In genomic region chr19:12009501-12010280, GRCm38 (mm10) we compare ENCODE assay signal across 8 mouse cellular contexts. TPM values are rescaled to one million over a fixed set of nuclear protein-coding genes. Genes with fewer than 3 reads are reported as not detected.
DNase-seq lines count a peak whose midpoint lies in the region; ATAC-seq and TF ChIP-seq lines count a peak whose summit lies in the region.

No protein-coding gene starts in this region.

- no peaks in the 10 kb centered on the region for H3K36me3 ChIP-seq in hindbrain, embryonic 15.5 days

- peak overlapping the region; percentile 1 for H3K27ac ChIP-seq in cerebellum, adult 2 months (ENCODE audit: insufficient read depth, low read length)
- H3K27ac ChIP-seq in hindbrain, embryonic 15.5 days (replicated peaks): peak overlapping the region; percentile 85
- H3K27ac ChIP-seq in left cerebral cortex, adult 2 months: peak overlapping the region; percentile 89

- H3K9ac ChIP-seq in hindbrain, embryonic 15.5 days: peak overlapping the region; percentile 66

- in situ Hi-C loops in Patski (cut with MboI; ENCODE audit: low pct_unique_long_range_greater_than_20kb): loop anchor here (5.0 to 10.0 kb wide), 6 partner anchors 97 to 785 kb away; partner anchors contain the start of genes Lpxn, Mrpl16, Ms4a6d and Patl1

- intact Hi-C loops in left cerebral cortex, adult 2 months (cut with DNase I): loop anchor here (2.0 to 10.0 kb wide), 11 partner anchors 42 to 785 kb away; partner anchors contain the start of genes Dtx4, Olfr1427, Osbp and Patl1

- peak overlapping the region; percentile 61 for H3K4me2 ChIP-seq in hindbrain, embryonic 15.5 days

- peak; percentile 0 for ATAC-seq in Patski
- ATAC-seq in hindbrain, embryonic 15.5 days (ENCODE audit: low FRiP score, low read depth): peak; percentile 23
- no peak for ATAC-seq in granulocyte monocyte progenitor cell, adult 5-6 weeks (replicated peaks; ENCODE audit: poor library complexity, severe bottlenecking)

- H3K4me3 ChIP-seq in cerebellum, adult 2 months (replicated peaks; ENCODE audit: insufficient read depth, low read depth, low read length): peak overlapping the region; percentile 90
- peak overlapping the region; percentile 53 for H3K4me3 ChIP-seq in hindbrain, embryonic 15.5 days
- H3K4me3 ChIP-seq in left cerebral cortex, adult 2 months: peak overlapping the region; percentile 71

- TF ChIP-seq POLR2A in cerebellum, adult 2 months (IDR thresholded peaks at IDR 0.05; ENCODE audit: borderline replicate concordance, insufficient read depth, low read length): no peak

- 3% methylated on average over 24 of the region's 24 CpGs for WGBS in cerebellum, adult 2 months
- WGBS in hindbrain, embryonic 15.5 days: under 1% methylated on average over 24 of the region's 24 CpGs

- CTCF ChIA-PET in Patski (lab: Charles Lee): interaction anchor here (1.3 to 3.4 kb wide), 3 partner anchors 28 to 45 kb away, joined by 4 to 13 read pairs (median 5); no protein-coding TSS in a partner anchor

- no peaks in the 10 kb centered on the region for H3K9me3 ChIP-seq in hindbrain, embryonic 15.5 days

- no peaks in the 10 kb centered on the region for H3K4me1 ChIP-seq in cerebellum, adult 2 months (ENCODE audit: control insufficient read depth, insufficient read depth, low read length)
- H3K4me1 ChIP-seq in hindbrain, embryonic 15.5 days (replicated peaks): peaks cover 17% of the 10 kb centered on the region

- no peak for TF ChIP-seq CTCF in Patski (IDR thresholded peaks at IDR 0.05)
- no peak for TF ChIP-seq CTCF in cerebellum, adult 2 months (IDR thresholded peaks at IDR 0.05; ENCODE audit: borderline replicate concordance, insufficient read depth, low read depth, low read length)
- no peak for TF ChIP-seq CTCF in left cerebral cortex, adult 2 months (IDR thresholded peaks at IDR 0.05)

- POLR2A ChIA-PET in Patski (lab: Charles Lee): interaction anchor here (0.5 to 0.7 kb wide), 2 partner anchors 20 to 668 kb away, joined by 6 to 8 read pairs; no protein-coding TSS in a partner anchor

- no peak for DNase-seq in Patski (ENCODE audit: low read depth, low spot score)
- DNase-seq in cerebellum, adult 2 months: peak; percentile 73 to 75
- peak; percentile 72 to 79 for DNase-seq in frontal cortex, postnatal 25 days (ENCODE audit: low spot score in 2 of 2)
- DNase-seq in left cerebral cortex, adult 2 months (ENCODE audit: extremely low spot score in 1 of 2, low spot score in 2 of 2): peak; percentile 77 to 81
- peak; percentile 89 for DNase-seq in lung, postnatal 36 days
- peak; percentile 79 to 81 for DNase-seq in right cerebral cortex, postnatal 10 days (ENCODE audit: low spot score in 2 of 2)

- no peaks in the 10 kb centered on the region for H3K27me3 ChIP-seq in Patski
- no peaks in the 10 kb centered on the region for H3K27me3 ChIP-seq in cerebellum, adult 2 months (ENCODE audit: control insufficient read depth, insufficient read depth, low read length)
- H3K27me3 ChIP-seq in hindbrain, embryonic 15.5 days: no peaks in the 10 kb centered on the region

RNA-seq across cellular contexts. Expression of gene Olfr1423, which starts 31.4 kb away (rescaled TPM):
- polyA plus RNA-seq in Patski (2021): not detected
- not detected in 2 replicates for polyA plus RNA-seq in cerebellum, adult 2 months (2012; rRNA removed)
- polyA plus RNA-seq in hindbrain, embryonic 15.5 days (2015; fragmentation: Nextera tagmentation; extraction: Ambion mirVana): not detected in 2 replicates
- total RNA-seq in left cerebral cortex, adult 2 months (2021): not detected
- total RNA-seq in granulocyte monocyte progenitor cell, adult 5-6 weeks (2014; fragmentation: Nextera tagmentation): not detected in 2 replicates
- total RNA-seq in granulocyte monocyte progenitor cell, adult 5-6 weeks (2017): not detected in 2 replicates

RNA-seq across cellular contexts. Expression of gene Osbp, which starts 44.0 kb away (rescaled TPM):
- polyA plus RNA-seq in Patski (2021): 104 TPM
- polyA plus RNA-seq in cerebellum, adult 2 months (2012; rRNA removed): 38.9 and 39.9 TPM in 2 replicates
- polyA plus RNA-seq in hindbrain, embryonic 15.5 days (2015; fragmentation: Nextera tagmentation; extraction: Ambion mirVana): 3.4 and 3.7 TPM in 2 replicates
- 10 to 100 TPM; 55.6 to 57.0 TPM for total RNA-seq in left cerebral cortex, adult 2 months (2021)
- 39.1 and 46.5 TPM in 2 replicates for total RNA-seq in granulocyte monocyte progenitor cell, adult 5-6 weeks (2014; fragmentation: Nextera tagmentation)
- 35.2 and 42.3 TPM in 2 replicates for total RNA-seq in granulocyte monocyte progenitor cell, adult 5-6 weeks (2017)

RNA-seq across cellular contexts. Expression of gene Olfr1424, which starts 52.8 kb away (rescaled TPM):
- not detected for polyA plus RNA-seq in Patski (2021)
- not detected in 2 replicates for polyA plus RNA-seq in cerebellum, adult 2 months (2012; rRNA removed)
- polyA plus RNA-seq in hindbrain, embryonic 15.5 days (2015; fragmentation: Nextera tagmentation; extraction: Ambion mirVana): not detected in 2 replicates
- not detected for total RNA-seq in left cerebral cortex, adult 2 months (2021)
- total RNA-seq in granulocyte monocyte progenitor cell, adult 5-6 weeks (2014; fragmentation: Nextera tagmentation): not detected in 2 replicates
- not detected in 2 replicates for total RNA-seq in granulocyte monocyte progenitor cell, adult 5-6 weeks (2017)

Comparison
In these comparisons a context has a peak if more than half of its experiments do, and no peak if none do; other contexts are left out.
1. H3K27ac ChIP-seq: peak in every context shown above with its lines; median percentile 89 in left cerebral cortex, adult 2 months; 85 in hindbrain, embryonic 15.5 days; 1 in cerebellum, adult 2 months.